Mouse (Mus musculus): ENCODE results near the gene Unc5a. TPM values are rescaled to one million over a fixed set of nuclear protein-coding genes. Genes with fewer than 3 reads are reported as not detected.

Unc5a gene
- polyA plus RNA-seq, 2 experiments = 2.2 to 3.3 TPM

DNA sequence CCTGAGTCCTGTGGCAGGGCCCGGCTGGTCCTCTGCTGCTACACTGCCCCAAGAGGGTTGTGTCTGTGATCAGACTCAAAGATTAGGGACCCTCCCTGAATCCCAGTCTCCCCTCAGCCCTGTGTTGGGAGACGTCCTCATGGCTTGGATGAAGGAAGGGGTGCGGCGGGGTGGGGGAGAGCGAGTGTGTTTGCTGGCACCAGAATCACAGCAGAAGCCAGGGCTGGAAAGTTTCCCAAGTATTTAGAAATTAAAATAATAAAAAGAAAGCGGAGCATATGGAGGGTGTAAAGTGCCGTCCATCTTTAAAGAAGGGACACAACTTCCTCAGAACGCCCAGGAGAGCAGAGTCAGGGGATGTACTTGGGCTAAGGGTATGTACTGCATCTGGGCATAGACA lies 14.3 kb upstream of the Unc5a start:
- no peak for DNase-seq (ENCODE audit: low spot score)
- H3K27me3 ChIP-seq (ENCODE audit: control insufficient read depth, insufficient read depth, low read length) = no peaks in the 10 kb centered on the region
- H3K4me2 ChIP-seq (replicated peaks; ENCODE audit: low read depth, low read length, severe bottlenecking) = no peak overlapping the region
- no peaks in the 10 kb centered on the region for H3K9me3 ChIP-seq (ENCODE audit: control insufficient read depth, low read length)
- H3K27ac ChIP-seq (replicated peaks; ENCODE audit: low read depth, low read length) = no peak overlapping the region
- 76% methylated on average over 8 of the region's 8 CpGs for WGBS
- no peak overlapping the region for H3K4me3 ChIP-seq (replicated peaks; ENCODE audit: low read length)
- no peak for TF ChIP-seq POLR2A (IDR thresholded peaks at IDR 0.05; ENCODE audit: borderline replicate concordance, extremely low read depth, insufficient read depth, insufficient read length)
- H3K36me3 ChIP-seq (ENCODE audit: control insufficient read depth, insufficient read depth, low read length) = no peaks in the 10 kb centered on the region
- no peak for ATAC-seq (ENCODE audit: low FRiP score, low read depth)
- no peaks in the 10 kb centered on the region for H3K4me1 ChIP-seq (ENCODE audit: control insufficient read depth, insufficient read depth, low read length)
- H3K9ac ChIP-seq (ENCODE audit: low read depth, low read length, severe bottlenecking) = no peak overlapping the region

- Histone ChIP-seq H3K9ac (ENCODE audit: low read depth, low read length, severe bottlenecking) (no peak overlapping the region), H3K4me2 (replicated peaks; ENCODE audit: low read depth, low read length, severe bottlenecking) (no peak overlapping the region), H3K27ac (replicated peaks; ENCODE audit: low read depth, low read length) (no peak overlapping the region), H3K4me3 (replicated peaks; ENCODE audit: low read length) (no peak overlapping the region), H3K27me3 (ENCODE audit: control insufficient read depth, insufficient read depth, low read length) (no peaks in the 10 kb centered on the region), H3K9me3 (ENCODE audit: control insufficient read depth, low read length) (no peaks in the 10 kb centered on the region), H3K36me3 (ENCODE audit: control insufficient read depth, insufficient read depth, low read length) (no peaks in the 10 kb centered on the region), H3K4me1 (ENCODE audit: control insufficient read depth, insufficient read depth, low read length) (no peaks in the 10 kb centered on the region)
- no peak for ATAC-seq (ENCODE audit: low FRiP score, low read depth)
- WGBS = 74% methylated on average over 6 of the region's 6 CpGs
- no peak for TF ChIP-seq POLR2A (IDR thresholded peaks at IDR 0.05; ENCODE audit: borderline replicate concordance, extremely low read depth, insufficient read depth, insufficient read length)
- no peak for DNase-seq (ENCODE audit: low spot score)
Observed at GRCm38 (mm10) chr13:54936173-54936572, 13.0 kb upstream of the Unc5a start.

GRCm38 (mm10) chr13:54937885-54938284 lies 11.3 kb upstream of the Unc5a start:
- Histone ChIP-seq H3K4me3 (replicated peaks; ENCODE audit: low read length) (no peak overlapping the region), H3K27me3 (ENCODE audit: control insufficient read depth, insufficient read depth, low read length) (no peaks in the 10 kb centered on the region), H3K36me3 (ENCODE audit: control insufficient read depth, insufficient read depth, low read length) (no peaks in the 10 kb centered on the region), H3K4me2 (replicated peaks; ENCODE audit: low read depth, low read length, severe bottlenecking) (no peak overlapping the region), H3K9ac (ENCODE audit: low read depth, low read length, severe bottlenecking) (no peak overlapping the region), H3K9me3 (ENCODE audit: control insufficient read depth, low read length) (no peaks in the 10 kb centered on the region), H3K4me1 (ENCODE audit: control insufficient read depth, insufficient read depth, low read length) (no peaks in the 10 kb centered on the region), H3K27ac (replicated peaks; ENCODE audit: low read depth, low read length) (no peak overlapping the region)
- ATAC-seq (ENCODE audit: low FRiP score, low read depth) (no peak), DNase-seq (ENCODE audit: low spot score) (no peak)
- 58% methylated on average over 11 of the region's 11 CpGs for WGBS
- TF ChIP-seq POLR2A (IDR thresholded peaks at IDR 0.05; ENCODE audit: borderline replicate concordance, extremely low read depth, insufficient read depth, insufficient read length) = no peak

DNA sequence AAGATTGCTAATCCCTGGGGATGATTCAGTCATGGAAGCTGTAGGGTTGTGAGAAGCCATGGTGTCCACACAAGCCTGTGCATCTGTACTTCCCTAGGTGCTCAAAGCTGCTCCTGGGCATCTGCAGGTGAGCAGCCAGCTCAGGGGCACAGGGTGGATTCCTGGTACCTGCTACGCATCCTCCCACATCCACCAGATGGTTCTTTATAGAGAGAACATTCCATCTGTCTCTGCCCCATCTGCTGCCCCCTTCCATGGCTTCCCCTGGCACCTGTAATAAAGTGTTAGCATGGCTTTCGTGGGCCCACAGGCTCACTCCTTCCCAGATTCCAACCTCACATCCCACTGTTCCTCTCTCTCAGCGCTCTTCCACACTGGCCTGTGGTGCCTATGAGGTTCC lies 10.7 kb upstream of the Unc5a start:
- WGBS = 72% methylated on average over 3 of the region's 3 CpGs
- TF ChIP-seq POLR2A (IDR thresholded peaks at IDR 0.05; ENCODE audit: borderline replicate concordance, extremely low read depth, insufficient read depth, insufficient read length) = no peak
- Histone ChIP-seq H3K9ac (ENCODE audit: low read depth, low read length, severe bottlenecking) (no peak overlapping the region), H3K9me3 (ENCODE audit: control insufficient read depth, low read length) (no peaks in the 10 kb centered on the region), H3K4me2 (replicated peaks; ENCODE audit: low read depth, low read length, severe bottlenecking) (no peak overlapping the region), H3K4me1 (ENCODE audit: control insufficient read depth, insufficient read depth, low read length) (no peaks in the 10 kb centered on the region), H3K36me3 (ENCODE audit: control insufficient read depth, insufficient read depth, low read length) (no peaks in the 10 kb centered on the region), H3K27ac (replicated peaks; ENCODE audit: low read depth, low read length) (no peak overlapping the region), H3K27me3 (ENCODE audit: control insufficient read depth, insufficient read depth, low read length) (no peaks in the 10 kb centered on the region), H3K4me3 (replicated peaks; ENCODE audit: low read length) (no peak overlapping the region)
- no peak for DNase-seq (ENCODE audit: low spot score)
- ATAC-seq (ENCODE audit: low FRiP score, low read depth) = no peak

- no peak for DNase-seq (ENCODE audit: low spot score)
- Histone ChIP-seq H3K4me3 (replicated peaks; ENCODE audit: low read length) (no peak overlapping the region), H3K9ac (ENCODE audit: low read depth, low read length, severe bottlenecking) (no peak overlapping the region), H3K9me3 (ENCODE audit: control insufficient read depth, low read length) (no peaks in the 10 kb centered on the region), H3K4me1 (ENCODE audit: control insufficient read depth, insufficient read depth, low read length) (peaks cover 3% of the 10 kb centered on the region; the same call in 1 of the 2 replicates), H3K4me2 (replicated peaks; ENCODE audit: low read depth, low read length, severe bottlenecking) (no peak overlapping the region), H3K36me3 (ENCODE audit: control insufficient read depth, insufficient read depth, low read length) (no peaks in the 10 kb centered on the region), H3K27ac (replicated peaks; ENCODE audit: low read depth, low read length) (no peak overlapping the region), H3K27me3 (ENCODE audit: control insufficient read depth, insufficient read depth, low read length) (peaks cover 43% of the 10 kb centered on the region)
- WGBS = 43% methylated on average over 9 of the region's 9 CpGs
- no peak for ATAC-seq (ENCODE audit: low FRiP score, low read depth)
- TF ChIP-seq POLR2A (IDR thresholded peaks at IDR 0.05; ENCODE audit: borderline replicate concordance, extremely low read depth, insufficient read depth, insufficient read length) = no peak
Observed at GRCm38 (mm10) chr13:54944411-54945157, 4.6 kb upstream of the Unc5a start.

All from limb, embryonic 14.5 days (tissue).